Comparison of ENCODE assay signal across 14 mouse cellular contexts in genomic region chr2:84757026-84757682, GRCm38 (mm10). TPM values are rescaled to one million over a fixed set of nuclear protein-coding genes. Genes with fewer than 3 reads are reported as not detected.
"Had no signal": no experiment of that assay in that cellular context is flagged by ENCODE, and none has a peak within 500 bp of the region (broad histone marks: within the 10 kb centered on the region; RNA-seq: fewer than 3 reads in every experiment).

No protein-coding gene starts in this region.

- H3K4me2 ChIP-seq: kidney, embryonic 15.5 days; limb, embryonic 15.5 days; liver, embryonic 15.5 days; lung, embryonic 14.5 days; midbrain, embryonic 12.5 days; neural tube, embryonic 13.5 days had no signal

- H3K27me3 ChIP-seq: kidney, embryonic 15.5 days; limb, embryonic 15.5 days; midbrain, embryonic 12.5 days; neural tube, embryonic 13.5 days had no signal

- H3K27ac ChIP-seq: kidney, embryonic 15.5 days; left cerebral cortex, adult 2 months; limb, embryonic 15.5 days; liver, embryonic 15.5 days; midbrain, embryonic 12.5 days; neural tube, embryonic 13.5 days had no signal

- H3K9ac ChIP-seq: kidney, embryonic 15.5 days; limb, embryonic 15.5 days; liver, embryonic 15.5 days; lung, embryonic 14.5 days; midbrain, embryonic 12.5 days; neural tube, embryonic 13.5 days had no signal

- ATAC-seq: midbrain, embryonic 16.5 days had no signal

- H3K4me1 ChIP-seq: kidney, embryonic 15.5 days; limb, embryonic 15.5 days; midbrain, embryonic 12.5 days; neural tube, embryonic 13.5 days had no signal

- H3K36me3 ChIP-seq: kidney, embryonic 15.5 days; limb, embryonic 15.5 days; liver, embryonic 15.5 days; midbrain, embryonic 12.5 days; neural tube, embryonic 13.5 days had no signal

- H3K9me3 ChIP-seq: kidney, embryonic 15.5 days; limb, embryonic 15.5 days; liver, embryonic 15.5 days; midbrain, embryonic 12.5 days; neural tube, embryonic 13.5 days had no signal

- H3K4me3 ChIP-seq: kidney, embryonic 15.5 days; left cerebral cortex, adult 2 months; limb, embryonic 15.5 days; liver, embryonic 15.5 days; midbrain, embryonic 12.5 days; neural tube, embryonic 13.5 days had no signal

- DNase-seq: lung, embryonic 14.5 days; lung, postnatal 10 days; lung, postnatal 4 days; spleen, adult 18-20 months; thymus, adult 18-20 months; thymus, postnatal 14 days had no signal

RNA-seq across cellular contexts. Expression of gene Serping1, which starts 18.1 kb away (rescaled TPM):
- total RNA-seq: megakaryocyte-erythroid progenitor cell, adult 5-6 weeks had no signal
